16 mouse cellular contexts compared by ENCODE assay signal in genomic region chr19:47430160-47430559, GRCm38 (mm10).
"Had no signal": no experiment of that assay in that cellular context is flagged by ENCODE, and none has a peak within 500 bp of the region (broad histone marks: within the 10 kb centered on the region; RNA-seq: fewer than 3 reads in every experiment).

No protein-coding gene starts in this region.

- H3K9me3 ChIP-seq: limb, embryonic 13.5 days; midbrain, embryonic 10.5 days; neural tube, embryonic 13.5 days had no signal

- H3K4me3 ChIP-seq: layer of hippocampus, adult 2 months; limb, embryonic 13.5 days; midbrain, embryonic 10.5 days; neural tube, embryonic 13.5 days had no signal

- H3K36me3 ChIP-seq: limb, embryonic 13.5 days; neural tube, embryonic 13.5 days had no signal

- DNase-seq: kidney, adult 11 months; kidney, postnatal 10 days; kidney, postnatal 4 days; left cerebral cortex, postnatal 4 days; lung, adult 2 months; lung, postnatal 36 days; midbrain, embryonic 14.5 days; retina, postnatal 1 day; right cerebral cortex, postnatal 14 days; thymus, adult 2 months; thymus, postnatal 25 days had no signal

- H3K27ac ChIP-seq: layer of hippocampus, adult 2 months; limb, embryonic 13.5 days; midbrain, embryonic 10.5 days; neural tube, embryonic 13.5 days had no signal

- H3K9ac ChIP-seq: limb, embryonic 13.5 days; neural tube, embryonic 13.5 days had no signal

- H3K4me2 ChIP-seq: limb, embryonic 13.5 days; neural tube, embryonic 13.5 days had no signal

- H3K27me3 ChIP-seq: limb, embryonic 13.5 days; neural tube, embryonic 13.5 days had no signal

- ATAC-seq: lung, postnatal 0 days had no signal
